Comparison of ENCODE assay signal across 22 mouse cellular contexts in the genomic region with DNA sequence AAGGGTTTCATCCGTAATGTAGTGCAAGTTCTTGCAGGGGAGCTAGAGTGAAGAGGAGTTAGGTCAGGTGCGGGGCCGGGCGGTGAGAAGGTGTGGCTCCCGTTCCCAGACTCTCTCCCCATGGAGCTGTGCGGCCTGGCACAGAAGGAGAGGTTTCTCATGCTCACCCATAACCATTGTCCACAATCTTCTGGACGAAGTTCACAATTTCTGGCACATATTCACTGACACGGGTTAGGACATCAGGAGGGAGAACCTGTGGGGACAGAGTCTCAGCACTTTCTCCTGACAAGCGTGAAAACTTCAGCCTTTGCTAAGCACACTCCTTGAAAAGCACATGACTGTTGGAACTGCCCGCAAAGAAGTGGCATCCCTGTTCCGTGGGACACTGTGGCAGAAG. TPM values are rescaled to one million over a fixed set of nuclear protein-coding genes. Genes with fewer than 3 reads are reported as not detected.
DNase-seq lines count a peak whose midpoint lies in the region; ATAC-seq and TF ChIP-seq lines count a peak whose summit lies in the region.
"Had no signal": no experiment of that assay in that cellular context is flagged by ENCODE, and none has a peak within 500 bp of the region (broad histone marks: within the 10 kb centered on the region; RNA-seq: fewer than 3 reads in every experiment).

No protein-coding gene starts in this region.

- no peak for TF ChIP-seq CTCF in kidney, adult 2 months (conservative IDR thresholded peaks at IDR 0.05; ENCODE audit: insufficient read depth, insufficient read length, low read depth, low read length)
- no peak for TF ChIP-seq CTCF in liver, adult 2 months (IDR thresholded peaks at IDR 0.05; ENCODE audit: low read depth, low read length)
- no peak for TF ChIP-seq CTCF in liver, postnatal 0 days (IDR thresholded peaks at IDR 0.05; ENCODE audit: low read depth)

- no peaks in the 10 kb centered on the region; the same call in 1 of the 2 replicates for H3K36me3 ChIP-seq in kidney, adult 2 months (ENCODE audit: control insufficient read depth, insufficient read depth, low read length)
- H3K36me3 ChIP-seq in liver, adult 2 months (ENCODE audit: control insufficient read depth, insufficient read depth, low read length), result peaks cover 37% of the 10 kb centered on the region
- H3K36me3 ChIP-seq in liver, postnatal 0 days (replicated peaks; ENCODE audit: insufficient read depth, low read length), result peaks cover 90% of the 10 kb centered on the region

- H3K27ac ChIP-seq in kidney, adult 2 months (ENCODE audit: insufficient read depth, low read depth, low read length), result no peak overlapping the region
- H3K27ac ChIP-seq in liver, adult 2 months (replicated peaks; ENCODE audit: insufficient read depth, low read depth, low read length), result no peak overlapping the region
- no peak overlapping the region for H3K27ac ChIP-seq in liver, postnatal 0 days (ENCODE audit: low read depth)
- H3K27ac ChIP-seq: embryonic facial prominence, embryonic 13.5 days; embryonic facial prominence, embryonic 15.5 days; forebrain, embryonic 10.5 days; forebrain, embryonic 12.5 days had no signal

- no peak for TF ChIP-seq POLR2A in kidney, adult 2 months (IDR thresholded peaks at IDR 0.05; ENCODE audit: low read depth, low read length)
- no peak for TF ChIP-seq POLR2A in liver, adult 2 months (IDR thresholded peaks at IDR 0.05; ENCODE audit: extremely low read depth, insufficient read depth, low read length)

- no peak overlapping the region for H3K4me2 ChIP-seq in liver, postnatal 0 days (ENCODE audit: low read depth, low read length)
- H3K4me2 ChIP-seq: embryonic facial prominence, embryonic 13.5 days; embryonic facial prominence, embryonic 15.5 days; forebrain, embryonic 12.5 days had no signal

- no peak overlapping the region for H3K4me3 ChIP-seq in kidney, adult 2 months (ENCODE audit: insufficient read depth, low read depth, low read length)
- no peak overlapping the region for H3K4me3 ChIP-seq in liver, adult 2 months (ENCODE audit: insufficient read depth, low read depth, low read length)
- no peak overlapping the region for H3K4me3 ChIP-seq in liver, postnatal 0 days (ENCODE audit: low read depth, low read length)
- H3K4me3 ChIP-seq: embryonic facial prominence, embryonic 13.5 days; embryonic facial prominence, embryonic 15.5 days; erythroblast, embryonic 14.5 days; forebrain, embryonic 10.5 days; forebrain, embryonic 12.5 days had no signal

- no peaks in the 10 kb centered on the region for H3K27me3 ChIP-seq in kidney, adult 2 months (replicated peaks; ENCODE audit: control insufficient read depth, insufficient read depth, low read length)
- H3K27me3 ChIP-seq in liver, adult 2 months (ENCODE audit: control insufficient read depth, insufficient read depth, low read length), result no peaks in the 10 kb centered on the region
- no peaks in the 10 kb centered on the region for H3K27me3 ChIP-seq in liver, postnatal 0 days (ENCODE audit: insufficient read depth, low read length)
- H3K27me3 ChIP-seq: embryonic facial prominence, embryonic 13.5 days; embryonic facial prominence, embryonic 15.5 days; forebrain, embryonic 12.5 days had no signal

- 89% methylated on average over 11 of the region's 11 CpGs for WGBS in kidney, adult 2 months
- WGBS in liver, adult 2 months, result 83% methylated on average over 11 of the region's 11 CpGs
- WGBS in liver, postnatal 0 days (ENCODE audit: insufficient replicate concordance), result 94% methylated on average over 11 of the region's 11 CpGs

- no peak overlapping the region for H3K9ac ChIP-seq in liver, adult 2 months (ENCODE audit: low read depth, low read length)
- no peak overlapping the region for H3K9ac ChIP-seq in liver, postnatal 0 days (replicated peaks)
- H3K9ac ChIP-seq: embryonic facial prominence, embryonic 13.5 days; embryonic facial prominence, embryonic 15.5 days; forebrain, embryonic 12.5 days had no signal

- no peaks in the 10 kb centered on the region for H3K4me1 ChIP-seq in kidney, adult 2 months (ENCODE audit: control insufficient read depth, insufficient read depth, low read length)
- no peaks in the 10 kb centered on the region for H3K4me1 ChIP-seq in liver, adult 2 months (ENCODE audit: control insufficient read depth, insufficient read depth, low read length)
- no peaks in the 10 kb centered on the region for H3K4me1 ChIP-seq in liver, postnatal 0 days (ENCODE audit: insufficient read depth)
- H3K4me1 ChIP-seq: embryonic facial prominence, embryonic 13.5 days; embryonic facial prominence, embryonic 15.5 days; forebrain, embryonic 10.5 days; forebrain, embryonic 12.5 days had no signal

- TF ChIP-seq EP300 in liver, postnatal 0 days (IDR thresholded peaks at IDR 0.05; ENCODE audit: low read depth), result no peak

- ATAC-seq in liver, postnatal 0 days, result no peak
- ATAC-seq: forebrain, embryonic 14.5 days had no signal

- DNase-seq in kidney, adult 2 months, result peak; percentile 54
- DNase-seq in kidney, postnatal 25 days, result no peak
- DNase-seq in kidney, adult 9 months, result peak; percentile 43
- no peak for DNase-seq in kidney, postnatal 14 days
- DNase-seq in liver, adult 2 months (ENCODE audit: extremely low read depth, low read depth, low spot score), result peak; percentile 57
- no peak for DNase-seq in liver, postnatal 0 days
- DNase-seq: adrenal gland, adult 2 months; adrenal gland, postnatal 10 days; adrenal gland, postnatal 25 days; cerebellum, adult 11 months; cerebellum, adult 18-20 months; cerebellum, adult 8-10 months; cerebellum, adult 9-11 months; cerebellum, postnatal 14 days; cerebellum, postnatal 36 days; embryo, embryonic 11 days had no signal

- H3K9me3 ChIP-seq in liver, postnatal 0 days (ENCODE audit: low read length), result no peaks in the 10 kb centered on the region
- H3K9me3 ChIP-seq: embryonic facial prominence, embryonic 13.5 days; embryonic facial prominence, embryonic 15.5 days; forebrain, embryonic 10.5 days; forebrain, embryonic 12.5 days had no signal

- no peaks in the 10 kb centered on the region for H3K79me2 ChIP-seq in liver, adult 2 months (ENCODE audit: control insufficient read depth, insufficient read depth, low read length)

RNA-seq across cellular contexts. Expression of a gene that starts 24.1 kb away (rescaled TPM):
- polyA plus RNA-seq in kidney, adult 2 months (2012; rRNA removed), result 8.9 and 9.6 TPM in 2 replicates
- 13.6 and 17.9 TPM in 2 replicates for total RNA-seq in liver, adult 2 months (2014; rRNA removed)
- polyA plus RNA-seq in liver, adult 2 months (2012; rRNA removed), result 15.2 and 20.0 TPM in 2 replicates
- polyA plus RNA-seq in liver, postnatal 0 days (2015; fragmentation: Nextera tagmentation; extraction: Ambion mirVana), result 18.1 and 22.7 TPM in 2 replicates

RNA-seq across cellular contexts. Expression of a gene that starts 26.8 kb away (rescaled TPM):
- polyA plus RNA-seq in kidney, adult 2 months (2012; rRNA removed), result 60.2 and 68.7 TPM in 2 replicates
- 40.7 and 42.0 TPM in 2 replicates for total RNA-seq in liver, adult 2 months (2014; rRNA removed)
- polyA plus RNA-seq in liver, adult 2 months (2012; rRNA removed), result 24.0 and 25.7 TPM in 2 replicates
- polyA plus RNA-seq in liver, postnatal 0 days (2015; fragmentation: Nextera tagmentation; extraction: Ambion mirVana), result 55.7 and 61.2 TPM in 2 replicates

RNA-seq across cellular contexts. Expression of a gene that starts 52.8 kb away (rescaled TPM):
- 0.91 and 1.4 TPM in 2 replicates for polyA plus RNA-seq in kidney, adult 2 months (2012; rRNA removed)
- 0.37 and 0.87 TPM in 2 replicates for total RNA-seq in liver, adult 2 months (2014; rRNA removed)
- polyA plus RNA-seq in liver, adult 2 months (2012; rRNA removed), result 0.12 and 0.26 TPM in 2 replicates
- polyA plus RNA-seq in liver, postnatal 0 days (2015; fragmentation: Nextera tagmentation; extraction: Ambion mirVana), result 1.8 and 2.0 TPM in 2 replicates
- polyA plus RNA-seq: erythroblast, embryonic 14.5 days had no signal

Comparison
In these comparisons a context has a peak if more than half of its experiments do, and no peak if none do; other contexts are left out.
1. DNase-seq: peak in kidney, adult 2 months (single experiment), kidney, adult 9 months (single experiment) and liver, adult 2 months (single experiment); none in kidney, postnatal 25 days (0 of 2), kidney, postnatal 14 days (single experiment) and liver, postnatal 0 days (single experiment).